Mouse (Mus musculus): Measurements from ENCODE around the gene Zfp426. TPM values are rescaled to one million over a fixed set of nuclear protein-coding genes. Genes with fewer than 3 reads are reported as not detected.

The Zfp426 gene
- 17.4 to 25.3 TPM (median 18.8 TPM) in 4 replicates for total RNA-seq (2023; ENCODE audit: inconsistent age)

DNA sequence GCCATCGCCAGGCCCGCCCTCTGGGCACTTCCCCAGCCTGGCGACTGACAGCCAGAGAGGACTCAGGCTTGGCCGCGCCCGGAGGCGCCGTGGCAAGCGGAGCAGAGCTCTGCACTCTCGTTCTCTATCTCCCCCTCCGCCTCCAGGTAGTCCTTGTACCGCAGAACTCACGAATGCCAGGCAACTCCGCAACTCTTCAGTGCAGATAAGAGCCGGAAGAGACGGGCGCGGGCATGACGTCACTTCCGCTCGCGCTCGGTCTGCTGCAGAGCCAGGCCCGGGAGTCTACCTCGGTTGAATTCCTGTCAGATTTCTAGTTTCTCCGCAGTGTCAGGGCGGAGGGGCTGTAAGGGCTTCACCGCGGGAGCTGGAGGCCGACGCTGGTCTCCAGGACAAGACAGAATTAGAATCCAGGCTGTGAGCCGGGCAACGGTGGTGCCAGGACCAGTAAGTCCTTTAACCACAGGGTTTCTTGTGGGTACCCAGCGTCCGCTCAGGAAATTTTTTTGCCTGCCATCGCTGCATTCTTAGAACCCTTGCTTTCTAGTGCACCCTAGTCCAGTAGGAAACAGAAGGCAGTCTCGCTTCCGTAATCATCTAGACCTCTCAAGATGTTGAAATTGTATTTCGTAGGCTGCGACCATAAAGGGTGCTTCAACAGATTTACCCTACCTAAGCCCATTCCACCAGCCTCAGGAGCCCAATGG, at the start of gene Zfp426:
Gene Zfp426 (minus strand): TSS at position 220 of the 707 bp plus-strand sequence.

DNA sequence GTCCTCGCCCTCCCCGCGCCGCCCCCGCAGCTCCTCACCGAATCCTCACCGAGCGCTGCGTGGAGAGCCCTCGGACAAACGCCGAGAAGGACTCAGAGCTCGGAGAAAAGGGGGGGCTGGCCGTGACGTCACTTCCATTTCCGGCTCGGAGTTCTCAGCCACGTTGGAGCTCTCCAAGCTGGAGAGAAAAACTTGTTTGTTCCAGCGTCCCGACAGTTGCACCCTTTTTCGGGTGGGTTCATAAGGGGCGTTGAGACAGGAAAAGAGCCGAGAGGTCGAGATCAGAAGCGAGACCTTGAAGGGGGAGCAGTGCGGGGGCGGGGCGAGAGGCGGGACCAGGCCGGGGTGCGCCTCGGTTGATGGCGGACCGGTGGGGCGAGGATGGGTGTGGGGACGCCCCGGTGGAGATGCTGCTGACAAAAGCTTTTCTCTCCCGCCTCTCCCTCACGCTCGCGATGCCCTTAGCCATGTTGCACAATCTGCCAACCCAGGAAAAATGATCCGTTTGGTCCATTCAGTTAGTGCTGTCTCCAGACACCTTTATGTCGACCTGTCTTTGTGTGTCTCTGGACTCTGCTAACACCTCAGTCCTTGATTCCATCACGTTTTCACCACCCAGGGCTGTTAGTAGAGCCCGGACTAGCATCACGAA, 28.9 kb upstream of the Zfp426 start, which contains the start of gene Zfp266:
Gene Zfp266 (minus strand): TSS at position 112 of the 652 bp plus-strand sequence.

DNA sequence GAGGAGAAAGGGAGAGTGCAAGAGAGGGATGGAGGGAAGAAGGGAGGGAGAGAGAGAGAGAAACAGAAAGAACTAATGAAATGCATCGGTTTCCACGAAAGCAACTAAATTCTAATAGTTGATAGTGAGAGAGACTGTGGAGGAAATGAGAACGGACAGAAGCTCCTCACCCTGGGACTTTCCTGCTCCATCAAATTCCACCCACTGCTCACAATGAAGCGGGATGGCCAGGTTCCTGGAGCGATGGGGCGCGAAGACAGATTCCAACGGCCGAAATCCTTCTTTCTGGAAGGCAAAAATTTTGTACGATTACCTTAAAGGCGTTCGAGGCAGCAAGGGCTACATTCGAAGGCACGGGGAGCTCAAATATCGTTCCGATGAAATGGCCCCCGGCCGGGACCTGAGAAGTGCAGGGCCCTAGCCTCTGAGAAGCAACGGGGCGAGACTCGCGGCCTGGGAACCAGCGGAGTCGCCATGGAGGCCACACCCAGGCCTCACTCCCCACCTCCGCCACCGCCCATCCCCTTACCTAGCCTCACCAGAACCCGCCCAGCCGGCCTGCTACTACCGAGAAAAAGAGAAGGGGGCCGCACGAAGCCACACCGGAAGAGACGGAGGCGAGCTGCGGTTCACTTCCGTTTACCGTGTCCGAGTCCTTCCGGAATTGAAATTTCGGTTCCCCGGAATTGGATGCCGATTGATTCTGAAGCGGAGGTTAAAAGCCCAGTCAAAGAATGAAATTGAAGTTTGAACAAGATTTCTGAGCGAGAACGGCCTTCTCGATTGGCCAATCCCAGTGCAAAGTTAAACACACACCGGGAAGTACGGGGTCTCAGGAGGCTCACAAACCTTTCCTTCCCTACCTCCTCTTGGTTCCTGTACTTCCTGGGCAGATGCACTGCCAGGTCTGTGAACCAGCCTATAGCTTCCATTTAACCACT, 32.9 kb downstream of the Zfp426 start, which contains the start of gene Zfp26:
Gene Zfp26 (minus strand): TSS at position 786 of the 941 bp plus-strand sequence.

Other genes starting within 250 kb of the Zfp426 start
- 0.24 TPM in 1 of 4 replicates, not detected in the others for gene Olfr39, start 210.4 kb downstream of the Zfp426 start, total RNA-seq (2023; ENCODE audit: inconsistent age)
- not detected in 4 replicates for gene Olfr873, start 194.2 kb downstream of the Zfp426 start, total RNA-seq (2023; ENCODE audit: inconsistent age)
- gene Olfr18, start 156.7 kb downstream of the Zfp426 start, total RNA-seq (2023; ENCODE audit: inconsistent age) = not detected in 4 replicates
- gene Zfp560, start 107.6 kb downstream of the Zfp426 start, total RNA-seq (2023; ENCODE audit: inconsistent age) = 7.7 to 14.0 TPM (median 11.2 TPM) in 4 replicates
- 41.1 to 45.0 TPM (median 44.4 TPM) in 4 replicates for gene Zfp26, start 32.6 kb downstream of the Zfp426 start, total RNA-seq (2023; ENCODE audit: inconsistent age)
- 29.0 to 37.7 TPM (median 33.0 TPM) in 4 replicates for gene Zfp266, start 28.7 kb upstream of the Zfp426 start, total RNA-seq (2023; ENCODE audit: inconsistent age)
- gene Zfp846, start 88.5 kb upstream of the Zfp426 start, total RNA-seq (2023; ENCODE audit: inconsistent age) = 7.0 to 9.6 TPM (median 8.3 TPM) in 4 replicates
- gene Ubl5, start 150.1 kb upstream of the Zfp426 start, total RNA-seq (2023; ENCODE audit: inconsistent age) = 350 to 393 TPM (median 361 TPM) in 4 replicates
- gene Fbxl12, start 152.0 kb upstream of the Zfp426 start, total RNA-seq (2023; ENCODE audit: inconsistent age) = 80.5 to 89.3 TPM (median 85.7 TPM) in 4 replicates
- 14.5 to 16.2 TPM (median 15.0 TPM) in 4 replicates for gene Pin1, start 159.3 kb upstream of the Zfp426 start, total RNA-seq (2023; ENCODE audit: inconsistent age)